Mouse (Mus musculus) CH12.LX (cell line): Measurements from ENCODE around the gene Strc.

Source experiments
- JUND ChIP-seq: conservative IDR thresholded peaks from 2 replicates; pipeline ENCODE4 v1.6.1; 2011; ENCODE audit warnings: low read depth, low read length, improper control_type of control experiment
- POLR2A ChIP-seq: IDR thresholded peaks from 2 replicates; pipeline ENCODE4 v1.6.1; 2011; ENCODE audit warnings: low read depth, mild to moderate bottlenecking, improper control_type of control experiment, low read length
- POLR2AphosphoS2 ChIP-seq: IDR thresholded peaks from 2 replicates; pipeline ENCODE4 v1.6.1; 2011; ENCODE audit warnings: low read depth, low read length, improper control_type of control experiment

GRCm38 (mm10) chr2:121339057-121339456 is 47.9 kb downstream of the Strc start:
- no peak for TF ChIP-seq POLR2A
- TF ChIP-seq JUND = no peak
- TF ChIP-seq POLR2AphosphoS2 = no peak
